In genomic region chr7:98493307-98493706, GRCm38 (mm10) we compare ENCODE assay signal across 16 mouse cellular contexts. TPM values are rescaled to one million over a fixed set of nuclear protein-coding genes. Genes with fewer than 3 reads are reported as not detected.
DNase-seq lines count a peak whose midpoint lies in the region; ATAC-seq and TF ChIP-seq lines count a peak whose summit lies in the region.
"Had no signal": no experiment of that assay in that cellular context is flagged by ENCODE, and none has a peak within 500 bp of the region (broad histone marks: within the 10 kb centered on the region; RNA-seq: fewer than 3 reads in every experiment).

No protein-coding gene starts in this region.

- H3K4me3 ChIP-seq in gastrocnemius, adult 2 months = peak overlapping the region; percentile 73
- H3K4me3 ChIP-seq in kidney, embryonic 15.5 days (replicated peaks) = no peak overlapping the region
- H3K4me3 ChIP-seq in heart, embryonic 15.5 days = no peak overlapping the region
- no peak overlapping the region for H3K4me3 ChIP-seq in liver, embryonic 13.5 days (replicated peaks)
- H3K4me3 ChIP-seq in hindbrain, embryonic 13.5 days = no peak overlapping the region
- H3K4me3 ChIP-seq: forebrain, embryonic 15.5 days; midbrain, embryonic 10.5 days had no signal

- peaks cover 7% of the 10 kb centered on the region for H3K36me3 ChIP-seq in kidney, embryonic 15.5 days
- no peaks in the 10 kb centered on the region for H3K36me3 ChIP-seq in heart, embryonic 15.5 days
- H3K36me3 ChIP-seq in liver, embryonic 13.5 days = no peaks in the 10 kb centered on the region; the same call in 1 of the 2 replicates
- H3K36me3 ChIP-seq in hindbrain, embryonic 13.5 days = no peaks in the 10 kb centered on the region
- H3K36me3 ChIP-seq: forebrain, embryonic 15.5 days; G1E; midbrain, embryonic 10.5 days had no signal

- peaks cover 66% of the 10 kb centered on the region for H3K4me1 ChIP-seq in kidney, embryonic 15.5 days
- peaks cover 37% of the 10 kb centered on the region for H3K4me1 ChIP-seq in heart, embryonic 15.5 days (replicated peaks)
- H3K4me1 ChIP-seq in liver, embryonic 13.5 days (replicated peaks) = peaks cover 26% of the 10 kb centered on the region
- peaks cover 12% of the 10 kb centered on the region for H3K4me1 ChIP-seq in hindbrain, embryonic 13.5 days (replicated peaks)

- no peak for ATAC-seq in kidney, embryonic 15.5 days (replicated peaks; ENCODE audit: low FRiP score)
- ATAC-seq in heart, embryonic 15.5 days (replicated peaks; ENCODE audit: insufficient number of reproducible peaks, insufficient read depth, low FRiP score, low read depth) = no peak
- ATAC-seq in liver, embryonic 13.5 days (ENCODE audit: low read depth) = no peak
- no peak for ATAC-seq in hindbrain, embryonic 13.5 days (ENCODE audit: low FRiP score)
- ATAC-seq: forebrain, embryonic 15.5 days had no signal

- no peak for TF ChIP-seq CTCF in gastrocnemius, adult 2 months (IDR thresholded peaks at IDR 0.05)

- no peaks in the 10 kb centered on the region for H3K9me3 ChIP-seq in kidney, embryonic 15.5 days (replicated peaks)
- H3K9me3 ChIP-seq in heart, embryonic 15.5 days (replicated peaks) = no peaks in the 10 kb centered on the region
- H3K9me3 ChIP-seq in liver, embryonic 13.5 days (replicated peaks) = no peaks in the 10 kb centered on the region
- H3K9me3 ChIP-seq in hindbrain, embryonic 13.5 days = no peaks in the 10 kb centered on the region
- H3K9me3 ChIP-seq: forebrain, embryonic 15.5 days; G1E; midbrain, embryonic 10.5 days had no signal

- 0 out of 2 replicates have a peak, but pooled peaks cover 9% of the 10 kb centered on the region for H3K27me3 ChIP-seq in kidney, embryonic 15.5 days
- peaks cover 10% of the 10 kb centered on the region; the same call in 1 of the 2 replicates for H3K27me3 ChIP-seq in heart, embryonic 15.5 days
- H3K27me3 ChIP-seq in liver, embryonic 13.5 days = peaks cover 30% of the 10 kb centered on the region
- H3K27me3 ChIP-seq in hindbrain, embryonic 13.5 days = peaks cover 23% of the 10 kb centered on the region

- WGBS in kidney, embryonic 15.5 days = 63% methylated on average over 2 of the region's 2 CpGs
- WGBS in heart, embryonic 15.5 days = 55% methylated on average over 2 of the region's 2 CpGs
- whole genome bisulfite sequencing in liver, embryonic 13.5 days (ENCODE audit: insufficient replicate concordance) = 23% methylated on average over 2 of the region's 2 CpGs
- 75% methylated on average over 2 of the region's 2 CpGs for WGBS in hindbrain, embryonic 13.5 days

- intact Hi-C loops in gastrocnemius, adult 2 months (cut with DNase I) = no loop called here
- intact Hi-C loops in gastrocnemius, postnatal 14 days (cut with DNase I; ENCODE audit: low total_unique reads) = no loop called here

- peak overlapping the region; percentile 83; the same call in 1 of the 2 replicates for H3K4me2 ChIP-seq in kidney, embryonic 15.5 days
- peak overlapping the region; percentile 90; the same call in 1 of the 2 replicates for H3K4me2 ChIP-seq in heart, embryonic 15.5 days
- H3K4me2 ChIP-seq in liver, embryonic 13.5 days = peak overlapping the region; percentile 68
- H3K4me2 ChIP-seq in hindbrain, embryonic 13.5 days = no peak overlapping the region
- H3K4me2 ChIP-seq: forebrain, embryonic 15.5 days had no signal

- no peak overlapping the region for H3K9ac ChIP-seq in kidney, embryonic 15.5 days
- H3K9ac ChIP-seq in heart, embryonic 15.5 days = no peak overlapping the region
- no peak overlapping the region for H3K9ac ChIP-seq in liver, embryonic 13.5 days
- H3K9ac ChIP-seq in hindbrain, embryonic 13.5 days = no peak overlapping the region
- H3K9ac ChIP-seq: forebrain, embryonic 15.5 days had no signal

- H3K27ac ChIP-seq in gastrocnemius, adult 2 months = peak overlapping the region; percentile 84
- H3K27ac ChIP-seq in kidney, embryonic 15.5 days = no peak overlapping the region
- no peak overlapping the region for H3K27ac ChIP-seq in heart, embryonic 15.5 days
- H3K27ac ChIP-seq in liver, embryonic 13.5 days = no peak overlapping the region
- H3K27ac ChIP-seq in hindbrain, embryonic 13.5 days = no peak overlapping the region
- H3K27ac ChIP-seq: forebrain, embryonic 15.5 days; midbrain, embryonic 10.5 days had no signal

- DNase-seq in gastrocnemius, adult 2 months = peak; percentile 40
- no peak for DNase-seq in gastrocnemius, postnatal 14 days
- no peak for DNase-seq in kidney, adult 9 months
- DNase-seq in liver, embryonic 13.5 days = no peak
- no peak for DNase-seq in ovary, postnatal 10 days (ENCODE audit: low spot score)
- DNase-seq: B cell, adult 2 months; cerebellum, adult 2 months; gastrocnemius, postnatal 10 days; right cerebral cortex, postnatal 14 days; thymus, adult 18-20 months had no signal

RNA-seq across cellular contexts. Expression of gene Lrrc32, which starts 4.2 kb away (rescaled TPM):
- total RNA-seq in gastrocnemius, adult 2 months (2021) = 1 to 10 TPM; 3.7 to 4.6 TPM
- total RNA-seq in gastrocnemius, postnatal 14 days (2021) = 1 to 10 TPM; 3.5 to 6.9 TPM
- 12.7 and 16.9 TPM in 2 replicates for polyA plus RNA-seq in kidney, embryonic 15.5 days (2015; fragmentation: Nextera tagmentation; extraction: Ambion mirVana)
- 7.3 and 9.1 TPM in 2 replicates for polyA plus RNA-seq in heart, embryonic 15.5 days (2015; fragmentation: Nextera tagmentation; extraction: Ambion mirVana)
- polyA plus RNA-seq in liver, embryonic 13.5 days (2015; fragmentation: Nextera tagmentation; extraction: Ambion mirVana) = 3.2 and 5.7 TPM in 2 replicates
- 3.1 and 3.9 TPM in 2 replicates for polyA plus RNA-seq in hindbrain, embryonic 13.5 days (2015; fragmentation: Nextera tagmentation; extraction: Ambion mirVana)
- polyA plus RNA-seq: G1E had no signal

RNA-seq across cellular contexts. Expression of gene Gucy2d, which starts 53.1 kb away (rescaled TPM):
- total RNA-seq in gastrocnemius, adult 2 months (2021) = under 1 TPM in 1 of 2 experiments, not detected in 1; 0.25 TPM
- total RNA-seq in gastrocnemius, postnatal 14 days (2021) = under 1 TPM in 1 of 2 experiments, not detected in 1; 0.18 TPM
- 0.10 TPM in 1 of 2 replicates, not detected in the other for polyA plus RNA-seq in kidney, embryonic 15.5 days (2015; fragmentation: Nextera tagmentation; extraction: Ambion mirVana)
- polyA plus RNA-seq in heart, embryonic 15.5 days (2015; fragmentation: Nextera tagmentation; extraction: Ambion mirVana) = not detected in 2 replicates
- not detected in 2 replicates for polyA plus RNA-seq in liver, embryonic 13.5 days (2015; fragmentation: Nextera tagmentation; extraction: Ambion mirVana)
- polyA plus RNA-seq in hindbrain, embryonic 13.5 days (2015; fragmentation: Nextera tagmentation; extraction: Ambion mirVana) = 0.10 TPM in 1 of 2 replicates, not detected in the other
- total RNA-seq: gastrocnemius, postnatal 10 days had no signal
- polyA plus RNA-seq: forebrain, embryonic 15.5 days; G1E; midbrain, embryonic 10.5 days had no signal
